Mouse (Mus musculus): ENCODE results near the gene Cacnb3. TPM values are rescaled to one million over a fixed set of nuclear protein-coding genes. Genes with fewer than 3 reads are reported as not detected.
"Not testable (repeated sequence)": the region's sequence is repeated elsewhere in the genome, so short reads cannot be mapped to it uniquely, and the experiment has no call there.

The Cacnb3 gene
- total RNA-seq (2021) = 1 to 10 TPM; 4.1 TPM

DNA sequence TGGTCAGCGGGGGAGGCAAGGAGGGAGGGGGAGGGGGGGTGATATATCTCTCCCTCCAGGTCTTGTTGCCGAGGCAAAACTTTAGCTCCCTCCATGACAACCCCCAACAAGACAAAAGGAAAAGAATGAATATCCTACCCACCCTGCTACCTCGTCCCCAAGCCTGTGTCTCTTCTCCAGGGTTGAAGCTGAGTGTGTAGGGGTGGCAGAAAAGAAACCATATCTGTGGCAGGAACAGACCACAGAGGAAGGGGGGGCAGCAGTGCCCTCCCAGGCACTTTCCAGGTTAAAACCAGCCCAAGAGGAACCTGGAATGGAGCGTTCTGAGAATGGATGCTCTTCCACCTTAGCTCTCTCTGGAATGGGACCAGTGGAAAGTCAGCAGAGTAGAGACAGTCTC, at the start of gene Cacnb3:
Cacnb3 (plus strand) TSS at position 301 of the 400 bp plus-strand sequence.
- no peak for DNase-seq (ENCODE audit: low spot score)
- intact Hi-C loops (cut with DNase I) = no loop called here

DNA sequence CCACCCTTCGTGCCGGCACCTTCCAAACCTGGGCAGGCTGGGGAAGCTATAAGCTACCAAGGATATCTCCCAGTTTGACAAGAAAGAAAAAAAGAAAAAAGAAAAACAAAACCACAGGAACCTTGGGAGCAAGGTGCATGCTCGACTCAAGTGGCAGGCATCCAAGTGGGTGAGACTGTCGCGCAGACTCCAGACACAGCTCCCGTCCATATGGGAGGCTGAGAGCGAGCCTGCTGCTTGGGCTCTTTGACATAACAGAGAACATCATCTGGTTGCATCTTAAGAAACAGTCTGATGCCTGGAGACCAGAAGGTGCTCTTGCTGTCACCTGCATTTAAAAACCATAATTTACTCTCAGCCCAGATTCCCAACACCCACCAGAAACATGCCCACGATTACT, 48.2 kb upstream of the Cacnb3 start:
- intact Hi-C loops (cut with DNase I) = loop anchor here (5.0 kb wide), 1 partner anchor 115 kb away; no protein-coding TSS in a partner anchor
- no peak for DNase-seq (ENCODE audit: low spot score)

DNA sequence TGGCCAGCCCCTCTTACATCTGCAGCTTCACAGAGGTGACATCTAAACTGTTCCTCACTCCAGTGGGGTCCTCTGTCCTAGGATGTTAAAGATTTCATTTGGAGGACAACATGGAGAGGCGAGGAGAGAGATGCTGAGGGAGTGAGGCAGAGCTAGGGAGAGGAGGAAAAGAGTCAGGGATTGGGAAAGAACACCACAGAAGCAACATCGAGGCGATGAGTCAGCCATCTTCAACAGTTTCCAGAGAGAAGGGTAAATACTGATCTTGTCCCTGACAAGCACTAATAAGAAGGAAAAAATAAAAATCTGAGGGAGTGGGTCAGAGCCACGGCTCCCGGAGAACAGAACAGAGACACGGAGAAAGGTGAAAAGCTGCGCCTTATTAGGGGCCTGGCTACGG, 47.6 kb upstream of the Cacnb3 start:
- no peak for DNase-seq (ENCODE audit: low spot score)
- intact Hi-C loops (cut with DNase I) = loop anchor here (5.0 kb wide), 1 partner anchor 114 kb away; no protein-coding TSS in a partner anchor

DNA sequence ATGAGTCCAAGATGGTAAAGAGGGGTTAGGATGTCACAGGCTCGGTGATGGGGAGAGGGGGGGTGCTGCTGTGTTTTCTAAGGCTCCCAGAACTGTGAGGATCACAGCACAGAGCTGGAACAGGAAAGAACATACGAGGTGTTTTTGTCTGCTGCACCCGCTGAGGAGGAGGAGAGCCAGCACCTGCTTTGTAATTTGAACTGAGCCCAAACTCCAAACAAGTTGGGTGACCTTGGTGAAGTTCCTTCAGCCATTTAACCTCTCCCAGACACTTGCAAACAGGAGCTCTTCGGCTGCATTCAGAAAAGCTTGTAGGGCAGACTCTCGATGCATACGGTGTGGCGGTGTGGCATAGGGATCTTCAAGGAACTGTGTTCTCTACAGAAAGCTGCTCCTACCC, 45.2 kb upstream of the Cacnb3 start:
- intact Hi-C loops (cut with DNase I) = no loop called here
- no peak for DNase-seq (ENCODE audit: low spot score)

DNA sequence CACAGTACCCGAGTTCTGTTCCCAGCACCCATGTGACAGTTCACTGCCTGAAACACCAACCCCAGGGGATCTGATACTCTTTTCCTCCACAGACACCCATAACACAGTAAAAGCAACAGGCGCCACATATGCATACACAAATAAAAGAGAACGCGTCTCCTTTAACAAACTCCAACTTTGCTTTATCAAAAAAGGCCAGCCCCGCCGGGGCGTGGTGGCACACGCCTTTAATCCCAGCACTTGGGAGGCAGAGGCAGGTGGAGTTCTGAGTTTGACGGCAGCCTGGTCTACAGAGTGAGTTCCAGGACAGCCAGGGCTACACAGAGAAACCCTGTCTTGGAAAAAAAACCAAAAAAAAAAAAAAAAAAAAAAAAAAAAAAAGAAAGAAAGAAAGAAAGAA, 44.5 kb upstream of the Cacnb3 start:
- DNase-seq (ENCODE audit: low spot score) = not testable (repeated sequence)
- intact Hi-C loops (cut with DNase I) = loop anchor here (2.0 kb wide), 1 partner anchor 15 kb away; no protein-coding TSS in a partner anchor

DNA sequence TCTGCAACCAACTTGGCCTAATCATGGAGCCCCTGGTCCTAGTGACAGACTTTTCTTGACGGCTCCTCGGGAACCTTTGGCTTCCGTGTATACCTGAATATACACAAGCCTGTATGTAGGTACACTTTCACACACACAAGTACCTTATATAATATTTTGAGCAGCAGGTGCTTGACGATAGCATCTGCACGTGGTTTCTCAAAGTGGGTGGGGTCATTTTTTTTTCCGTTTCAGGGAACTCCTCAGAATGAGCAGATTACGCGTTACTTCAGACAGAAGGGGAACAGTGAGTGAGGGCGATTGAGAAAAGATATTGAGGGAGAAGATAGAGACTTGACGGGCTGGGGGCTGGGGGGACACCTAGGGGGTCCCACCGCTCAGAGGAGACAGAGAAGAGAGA, 42.9 kb upstream of the Cacnb3 start:
- intact Hi-C loops (cut with DNase I) = loop anchor here (2.0 kb wide), 1 partner anchor 13 kb away; no protein-coding TSS in a partner anchor
- no peak for DNase-seq (ENCODE audit: low spot score)

DNA sequence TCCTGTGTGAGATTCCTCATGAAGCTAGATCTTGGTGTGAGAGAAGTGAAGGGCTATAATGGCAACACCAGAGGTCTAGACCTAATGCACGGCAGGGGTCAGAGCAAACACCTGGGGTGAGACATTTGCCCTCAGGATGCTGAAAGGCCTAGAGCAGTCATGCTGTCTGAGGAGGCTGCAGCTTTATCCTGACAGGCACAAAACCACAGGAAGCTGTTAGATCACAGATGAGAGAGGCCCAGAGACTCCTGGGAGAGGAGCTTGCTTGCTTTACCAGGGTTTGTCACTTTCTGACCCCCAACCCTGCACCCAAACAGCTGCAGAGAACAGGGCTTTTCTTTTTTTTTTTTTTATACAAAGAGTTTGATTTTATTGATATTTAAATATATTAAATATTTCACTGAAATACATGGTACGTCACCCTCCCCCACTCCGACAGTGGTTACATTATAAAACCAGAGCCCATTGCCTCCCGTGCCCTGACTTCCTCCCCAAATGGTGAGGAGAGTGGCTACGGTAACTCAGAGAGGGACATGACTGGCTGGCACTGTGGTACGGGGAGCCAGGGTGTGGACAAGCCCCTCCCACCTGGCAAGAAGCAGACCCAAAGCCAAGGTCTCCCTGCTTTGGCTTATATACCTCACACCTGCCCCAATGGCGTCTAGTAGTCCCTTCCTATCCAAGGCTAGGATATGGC, 40.9 kb upstream of the Cacnb3 start:
- DNase-seq (ENCODE audit: low spot score) = no peak
- intact Hi-C loops (cut with DNase I) = no loop called here

DNA sequence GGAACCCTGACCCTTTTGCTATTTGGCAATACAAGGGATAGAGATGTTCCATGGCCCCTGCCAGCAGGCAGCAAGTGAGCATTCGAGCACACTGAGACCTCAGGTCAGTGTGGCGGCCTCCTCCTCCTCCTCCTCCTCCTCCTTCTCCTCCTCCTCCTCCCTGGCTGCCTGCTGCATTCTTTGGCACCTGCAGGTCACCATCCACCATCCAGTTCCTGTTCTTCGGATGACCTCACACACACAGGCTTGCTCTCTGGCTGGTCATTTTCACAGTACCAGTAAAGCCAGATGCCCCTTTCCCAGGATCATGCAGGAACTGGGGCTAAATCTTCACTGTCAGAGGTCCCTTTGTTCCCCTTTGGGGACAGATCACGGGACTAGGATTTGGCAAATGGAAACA, 39.2 kb upstream of the Cacnb3 start:
- no peak for DNase-seq (ENCODE audit: low spot score)
- intact Hi-C loops (cut with DNase I) = no loop called here

DNA sequence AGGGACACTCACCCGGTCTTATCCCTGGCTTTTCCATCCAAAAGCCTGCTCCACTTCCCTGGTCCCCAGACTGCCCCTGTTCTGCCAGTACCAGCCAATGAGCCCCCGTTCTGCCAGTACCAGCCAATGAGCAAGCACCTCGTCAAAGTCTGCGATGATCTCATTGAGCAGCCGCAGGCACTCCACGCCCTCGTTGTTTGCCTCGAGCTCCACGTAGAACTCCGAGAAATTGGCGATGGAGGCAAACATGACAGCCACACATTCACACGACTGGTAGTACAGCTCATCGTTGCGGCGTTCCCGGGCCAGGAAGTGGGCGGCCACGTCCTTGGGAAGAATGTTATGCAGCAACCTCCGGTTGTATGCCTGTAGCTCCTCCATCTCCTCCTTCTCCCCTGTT, 36.4 kb upstream of the Cacnb3 start:
- intact Hi-C loops (cut with DNase I) = no loop called here
- no peak for DNase-seq (ENCODE audit: low spot score)

DNA sequence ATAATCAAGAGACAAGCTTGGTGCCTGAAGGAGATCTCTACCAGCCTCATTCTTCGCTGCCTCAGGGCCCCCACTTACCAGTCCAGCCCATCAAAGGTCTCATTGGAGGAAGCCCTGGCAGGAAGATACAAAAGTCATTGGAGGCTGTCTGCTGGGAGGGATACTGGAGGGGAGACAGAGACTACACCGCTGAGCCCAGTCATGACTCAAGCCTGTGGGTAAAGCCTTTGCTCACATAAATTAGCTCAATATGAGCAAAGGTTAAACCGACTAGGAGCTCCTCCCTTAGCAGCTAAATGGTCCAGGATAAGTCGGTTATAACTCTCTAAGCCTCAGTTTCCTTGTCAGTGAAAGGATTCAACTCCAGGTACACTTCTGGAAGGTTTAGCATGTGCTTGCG, 35.6 kb upstream of the Cacnb3 start:
- intact Hi-C loops (cut with DNase I) = no loop called here
- no peak for DNase-seq (ENCODE audit: low spot score)

DNA sequence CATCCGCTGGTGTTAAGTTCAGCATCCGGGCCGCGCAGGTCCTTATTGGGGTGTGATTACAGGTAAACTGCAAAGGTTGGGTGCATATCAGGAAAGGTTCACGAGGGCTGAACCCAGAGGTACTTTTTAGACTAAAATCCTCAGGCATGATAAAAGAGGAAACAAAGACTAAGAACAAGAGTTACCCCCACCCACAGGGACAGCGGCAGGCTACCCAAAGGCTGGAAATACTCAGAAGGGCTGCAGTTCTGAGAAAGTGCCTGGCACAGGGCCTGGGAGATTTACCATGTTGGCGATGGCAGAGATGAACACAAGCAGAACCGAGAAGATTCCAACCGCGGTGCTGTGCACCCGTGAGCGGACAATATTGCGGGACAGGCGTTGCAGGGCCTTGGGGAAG, 34.0 kb upstream of the Cacnb3 start:
- no peak for DNase-seq (ENCODE audit: low spot score)
- intact Hi-C loops (cut with DNase I) = no loop called here

DNA sequence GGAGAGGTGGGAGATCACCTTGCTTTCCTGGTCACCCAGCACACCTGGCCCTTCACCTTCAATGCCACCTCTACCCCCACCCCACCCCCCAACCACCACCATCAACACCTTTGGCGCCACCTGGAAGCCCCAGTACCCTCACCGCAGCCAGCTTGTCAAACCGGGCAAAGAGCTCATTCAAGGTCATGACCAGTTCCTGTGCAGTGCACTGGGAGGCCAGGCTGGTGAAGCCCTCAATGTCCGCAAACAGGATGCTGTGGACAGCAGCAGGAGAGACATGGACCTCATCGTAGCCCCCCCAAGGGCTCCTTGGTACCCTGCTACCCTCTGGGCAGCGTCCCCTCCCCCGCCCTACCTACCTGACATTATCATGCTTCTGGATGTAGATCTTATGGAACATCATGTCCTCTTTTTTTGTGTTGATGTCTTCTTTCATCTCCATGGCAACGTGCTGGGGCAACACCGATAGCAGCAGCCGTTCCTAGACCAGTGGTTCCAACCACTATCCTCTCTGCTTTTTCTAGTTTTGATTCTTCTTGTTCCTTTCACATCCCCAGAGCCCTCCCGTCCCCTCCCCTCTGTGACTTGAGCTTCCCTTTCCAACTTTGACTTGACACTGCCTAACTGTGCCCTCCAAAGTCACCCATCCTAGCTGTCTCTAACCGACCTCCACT, 30.5 kb upstream of the Cacnb3 start:
- intact Hi-C loops (cut with DNase I) = loop anchor here (2.0 kb wide), 1 partner anchor 13 kb away; no protein-coding TSS in a partner anchor
- no peak for DNase-seq (ENCODE audit: low spot score)

DNA sequence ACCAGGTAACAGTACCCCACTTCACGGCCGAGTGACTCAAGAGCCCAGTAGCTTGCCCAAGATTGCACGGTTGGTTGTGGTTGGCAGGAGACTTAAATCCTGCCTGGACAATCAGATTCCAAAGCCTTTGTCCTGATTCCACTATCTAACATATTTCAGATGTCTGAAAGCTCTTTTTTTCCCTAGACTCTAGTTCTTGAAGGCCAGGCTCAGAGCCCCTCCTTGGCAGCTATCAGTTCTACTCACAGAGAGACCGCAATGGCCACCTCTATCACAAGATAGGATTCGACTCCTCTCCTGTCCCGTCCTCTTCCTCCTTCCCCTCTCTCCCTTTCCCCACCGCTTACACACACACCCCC, 28.8 kb upstream of the Cacnb3 start:
- intact Hi-C loops (cut with DNase I) = loop anchor here (2.0 kb wide), 1 partner anchor 15 kb away; no protein-coding TSS in a partner anchor
- DNase-seq (ENCODE audit: low spot score) = no peak

DNA sequence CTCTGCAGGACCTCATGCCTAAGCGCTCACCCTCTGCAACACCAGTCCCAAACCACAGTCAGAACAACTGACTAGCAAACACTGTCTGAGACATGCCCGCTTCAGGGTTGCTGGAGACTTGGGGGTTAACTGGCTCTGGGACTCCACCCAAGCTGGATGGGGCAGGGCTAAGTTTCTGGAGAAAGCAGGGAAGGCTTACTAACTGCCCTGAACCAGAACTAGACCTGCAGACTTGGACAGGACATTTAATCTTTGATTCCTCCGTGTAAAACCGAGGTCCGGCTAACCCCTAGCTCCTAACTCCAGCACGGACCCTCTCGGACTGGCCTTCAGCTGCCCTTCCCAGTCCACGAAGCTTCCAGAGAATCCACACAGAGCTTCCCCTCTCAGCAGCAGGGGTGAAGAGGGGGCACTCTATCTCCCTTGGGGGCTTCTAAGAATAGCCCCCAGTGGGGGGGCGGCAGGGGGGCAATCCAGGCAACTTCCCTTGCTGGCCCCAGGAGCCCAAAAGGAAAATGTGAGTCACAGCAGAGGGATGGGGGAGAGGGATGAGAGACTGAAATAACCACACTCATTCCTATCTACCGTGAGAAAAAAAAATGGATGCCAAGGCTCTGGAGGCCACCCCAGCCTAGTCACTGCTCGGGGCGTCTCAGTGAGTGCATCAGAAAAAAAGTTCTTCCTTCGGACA, 28.3 kb upstream of the Cacnb3 start:
- intact Hi-C loops (cut with DNase I) = no loop called here
- peak; percentile 66 for DNase-seq (ENCODE audit: low spot score)

DNA sequence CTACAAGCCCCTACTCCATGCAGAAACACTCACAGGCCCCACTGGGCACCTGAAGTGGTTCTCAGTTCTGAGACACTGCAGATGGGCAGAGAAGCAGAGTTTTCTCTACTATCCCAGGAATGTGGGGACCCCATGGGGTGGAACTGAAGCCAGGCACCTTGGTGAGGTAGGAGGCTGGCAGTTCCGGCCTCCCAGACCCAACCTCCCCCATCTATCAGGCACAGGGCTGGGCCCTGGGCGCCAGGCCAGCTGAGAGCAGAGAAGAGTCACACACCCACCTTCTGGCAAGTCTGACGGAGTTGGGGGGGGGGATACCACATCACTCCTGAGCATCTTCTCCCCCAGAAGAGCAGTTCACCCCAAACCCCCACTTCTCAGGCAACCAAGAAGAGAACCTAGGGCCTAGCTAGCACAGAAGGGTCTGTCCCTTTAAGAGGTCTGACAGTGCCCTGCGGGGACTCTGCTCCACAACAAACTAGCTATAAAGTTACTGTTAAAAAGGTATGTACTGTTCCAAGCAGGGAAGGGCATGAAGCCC, 27.6 kb upstream of the Cacnb3 start:
- intact Hi-C loops (cut with DNase I) = no loop called here
- DNase-seq (ENCODE audit: low spot score) = no peak

DNA sequence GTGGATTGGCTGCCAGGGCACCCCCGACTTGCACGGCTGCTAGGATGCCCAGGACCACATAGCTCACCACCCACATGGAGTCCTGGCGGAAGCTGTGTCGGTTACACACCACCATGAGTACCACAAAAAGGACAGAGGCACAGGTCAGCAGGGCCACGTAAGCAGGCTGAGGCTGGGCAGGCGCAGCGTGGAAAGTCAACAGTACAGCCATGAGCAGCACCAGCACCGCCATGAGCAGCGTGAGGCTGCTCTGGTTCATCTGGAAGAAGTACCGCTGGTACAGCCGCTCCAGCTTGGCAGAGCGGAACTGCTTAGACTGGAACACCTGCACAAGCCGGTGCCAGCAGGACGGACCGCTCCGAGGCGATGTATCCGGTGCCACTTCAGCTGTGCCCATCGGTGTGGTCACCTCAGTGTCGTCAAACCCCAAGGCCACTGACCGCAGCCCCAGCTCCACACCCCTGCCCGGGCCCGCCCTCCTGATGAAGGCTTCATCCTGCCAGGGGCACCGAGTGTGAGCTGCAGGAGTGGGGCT, 26.5 kb upstream of the Cacnb3 start:
- intact Hi-C loops (cut with DNase I) = no loop called here
- DNase-seq (ENCODE audit: low spot score) = no peak

DNA sequence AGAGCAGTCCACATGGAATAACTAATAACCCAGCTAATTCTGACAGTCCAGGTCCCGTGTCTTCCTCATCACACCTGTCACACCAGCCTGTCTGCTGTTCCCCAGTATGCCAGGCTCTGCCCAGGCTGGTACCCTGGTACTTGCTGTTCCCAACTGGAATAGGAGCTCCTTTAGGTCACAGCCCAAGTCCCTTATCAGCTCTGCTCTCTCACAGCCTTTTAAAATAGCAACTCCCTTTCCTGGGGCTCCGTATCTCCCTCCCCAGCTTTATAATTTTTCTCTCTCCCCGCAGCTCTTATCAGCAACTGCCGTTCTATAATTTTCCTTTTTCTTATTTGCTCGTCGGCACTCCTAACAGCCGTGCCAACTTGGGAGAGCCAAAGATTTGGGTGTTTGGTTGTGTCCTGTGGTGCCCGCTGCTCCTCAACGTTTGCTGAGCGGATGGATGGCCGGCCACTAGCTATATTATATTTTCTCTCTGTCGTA, 24.5 kb upstream of the Cacnb3 start:
- intact Hi-C loops (cut with DNase I) = no loop called here
- DNase-seq (ENCODE audit: low spot score) = no peak

DNA sequence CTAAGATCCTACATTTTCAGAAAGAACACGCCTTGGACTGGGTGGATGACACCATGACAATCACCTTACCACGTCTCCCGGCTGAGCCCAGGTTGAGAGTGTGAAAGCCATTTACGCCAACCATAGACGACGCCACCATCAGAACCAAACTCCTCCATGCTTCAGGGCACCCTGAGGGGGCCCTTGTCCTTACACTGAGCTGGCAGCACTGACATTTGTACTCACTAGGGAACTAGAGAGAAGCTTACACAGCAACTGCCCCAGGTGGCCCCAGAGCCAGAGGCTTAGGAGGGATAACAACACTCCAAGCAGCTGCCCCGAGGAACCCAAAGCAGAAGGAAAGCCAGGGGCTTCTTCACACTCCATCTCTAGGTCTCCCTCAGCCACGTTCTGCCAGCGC, 23.9 kb upstream of the Cacnb3 start:
- intact Hi-C loops (cut with DNase I) = no loop called here
- DNase-seq (ENCODE audit: low spot score) = no peak

DNA sequence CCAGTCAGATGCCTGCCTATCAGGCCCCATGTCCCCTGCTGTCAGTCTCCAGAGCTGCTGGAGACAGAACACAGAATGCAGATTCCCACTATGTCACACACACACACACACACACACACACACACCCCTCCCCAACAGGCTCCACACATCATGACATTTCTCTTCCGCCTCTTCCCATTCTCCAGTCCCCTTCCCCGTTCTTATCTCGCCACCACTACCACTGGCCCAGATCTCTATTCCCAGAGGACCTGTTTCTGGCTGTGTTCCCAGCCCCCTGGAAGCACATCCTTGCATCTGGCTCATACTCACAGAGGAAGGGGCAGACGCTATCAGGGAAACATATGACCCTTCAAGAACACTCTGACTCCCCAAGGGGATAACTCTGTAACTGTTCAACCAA, 23.1 kb upstream of the Cacnb3 start:
- intact Hi-C loops (cut with DNase I) = no loop called here
- peak; percentile 77 for DNase-seq (ENCODE audit: low spot score)

DNA sequence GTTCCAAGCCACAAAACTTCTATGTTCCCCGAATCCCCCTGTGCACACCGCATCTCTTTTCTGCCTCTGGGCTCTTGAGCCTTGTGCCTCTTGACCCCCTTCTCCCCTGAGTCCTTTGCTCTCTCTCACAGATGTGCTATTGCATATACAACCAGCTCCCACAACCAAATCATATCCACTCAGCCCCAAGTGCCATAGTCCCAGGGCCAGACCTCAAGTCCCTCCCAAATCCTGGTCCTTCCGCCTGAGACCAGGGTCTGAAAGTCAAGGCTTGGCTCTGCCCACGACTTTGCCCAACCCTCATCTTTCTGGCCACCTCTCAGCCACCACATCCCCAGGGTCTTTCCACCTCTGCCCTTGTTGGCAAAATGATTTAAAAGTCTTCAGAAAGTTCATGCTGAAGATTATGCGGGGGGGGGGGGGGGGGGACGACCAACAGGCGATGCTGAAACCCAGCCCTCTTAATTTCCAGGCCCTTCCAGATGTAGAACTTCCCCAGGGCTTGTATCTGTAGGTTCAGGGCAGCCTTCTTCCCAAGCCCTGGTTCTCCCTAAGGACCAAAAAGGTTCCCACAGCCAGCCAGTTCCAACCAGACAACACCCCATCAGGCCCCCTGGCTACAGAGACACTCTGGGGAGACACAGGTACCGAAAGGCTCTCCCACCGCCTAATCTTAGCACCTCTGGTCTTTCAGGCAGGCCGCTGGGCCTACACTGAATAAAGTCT, 22.4 kb upstream of the Cacnb3 start:
- no peak for DNase-seq (ENCODE audit: low spot score)
- intact Hi-C loops (cut with DNase I) = no loop called here
